Mouse (Mus musculus) adrenal gland, adult 2 months (tissue): ENCODE data around the gene Olfr1381. TPM values are rescaled to one million over a fixed set of nuclear protein-coding genes. Genes with fewer than 3 reads are reported as not detected.
"Not testable (repeated sequence)": the region's sequence is repeated elsewhere in the genome, so short reads cannot be mapped to it uniquely, and the experiment has no call there.

Source experiments
- DNase-seq: peaks from one replicate; pipeline ENCODE4 v3.0.0; 2021
- long read RNA-seq: library from polyadenylated mRNA; stranded (forward); transcript quantifications from one replicate; pipeline ENCODE4 v2.0.0, GENCODE M21; 2021
- polyA plus RNA-seq: library from polyadenylated mRNA; depleted of rRNA; stranded (reverse); fragments of >200 nt; gene quantifications from 2 replicates; pipeline ENCODE4 v1.2.3, GENCODE M21; 2012; rRNA removed
- total RNA-seq, 2 experiments: library from RNA; stranded (reverse); gene quantifications; 2 replicates each; pipeline ENCODE4 v1.2.3; 2021

The Olfr1381 gene
- total RNA-seq (not detected), polyA plus RNA-seq (not detected in 2 replicates)
- long read RNA-seq: 0 reads

DNA sequence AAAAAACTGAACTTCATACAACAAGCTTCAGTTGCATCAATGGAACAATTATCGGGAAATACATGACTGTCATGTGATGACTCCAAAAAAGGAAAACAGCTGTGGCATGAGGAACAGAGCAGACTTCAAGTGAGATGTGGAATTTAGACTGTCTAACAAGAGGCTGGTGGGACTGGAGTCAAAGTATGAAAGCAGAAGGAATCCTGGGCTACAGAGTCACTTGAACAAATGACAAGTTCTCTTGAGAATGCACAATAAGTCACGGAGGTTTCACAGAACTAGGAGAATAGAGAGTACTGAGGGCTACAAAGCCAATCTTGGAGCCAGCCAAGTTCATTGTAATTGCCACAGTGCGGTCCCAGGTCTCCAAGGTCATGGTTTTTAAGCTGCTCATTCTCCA is at the start of gene Olfr1381:
TSS of gene Olfr1381 (plus strand) at position 301 of the 400 bp plus-strand sequence.
- not testable (repeated sequence) for DNase-seq

DNA sequence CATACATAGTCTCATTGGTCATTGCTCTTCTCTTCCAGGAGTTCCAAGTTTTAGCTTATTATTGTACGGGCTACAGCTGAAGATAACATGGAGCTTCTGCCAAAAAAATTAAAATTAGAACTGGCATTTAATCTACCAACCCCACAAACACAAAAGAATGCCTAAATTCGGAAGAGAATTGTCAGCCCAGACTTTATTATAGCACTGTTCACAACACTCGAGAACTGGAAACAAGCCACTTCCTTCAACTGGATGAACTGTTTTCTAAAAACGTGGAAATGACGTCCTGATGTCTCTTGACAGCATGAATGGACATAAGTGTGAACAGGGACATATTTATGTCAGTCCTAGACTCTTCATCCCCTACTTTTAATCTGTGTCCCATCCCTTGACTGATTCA is 25.2 kb upstream of the Olfr1381 start:
- DNase-seq: no peak

DNA sequence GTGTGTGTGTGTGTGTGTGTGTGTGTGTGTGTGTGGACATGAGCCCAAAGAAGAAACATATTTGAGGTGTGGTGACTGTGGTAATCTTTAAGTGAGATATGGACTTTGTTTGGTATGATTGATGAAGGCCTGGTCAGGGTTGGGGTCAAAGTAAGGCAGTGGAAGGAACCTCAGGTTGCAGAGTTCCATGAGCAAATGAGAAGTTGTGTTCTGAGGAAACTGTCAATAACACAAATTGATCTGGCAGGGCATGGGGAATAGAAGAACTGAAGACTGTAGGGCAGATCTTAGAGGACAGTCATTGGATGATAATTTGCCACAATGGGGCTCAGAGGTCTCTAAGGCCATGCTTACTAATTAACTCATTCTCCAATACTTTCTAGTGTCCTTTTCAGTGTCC is 23.9 kb upstream of the Olfr1381 start, which contains the start of gene Olfr1383:
TSS of gene Olfr1383 (plus strand) at position 301 of the 400 bp plus-strand sequence.
- no peak for DNase-seq

DNA sequence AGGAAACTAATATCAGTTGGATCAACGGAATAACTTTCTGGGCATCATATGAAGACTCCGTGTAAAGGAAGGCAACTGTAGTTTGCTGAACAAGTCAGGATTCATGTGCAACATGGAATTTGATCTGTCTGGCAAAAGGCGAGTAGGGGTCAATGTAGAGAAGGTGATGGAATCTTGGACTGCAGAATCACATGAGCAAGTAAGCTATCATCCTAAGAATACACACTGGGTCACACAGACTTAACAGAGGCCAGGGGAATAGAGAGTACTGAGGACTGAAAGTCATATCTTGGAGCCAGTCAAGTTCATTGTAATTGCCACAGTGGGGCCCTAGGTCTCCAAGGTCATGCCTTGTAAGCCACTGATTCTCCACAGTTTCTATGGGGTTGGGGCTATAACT is 15.3 kb upstream of the Olfr1381 start, which contains the start of gene Olfr1382:
TSS of gene Olfr1382 (plus strand) at position 301 of the 400 bp plus-strand sequence.
- no peak for DNase-seq

DNA sequence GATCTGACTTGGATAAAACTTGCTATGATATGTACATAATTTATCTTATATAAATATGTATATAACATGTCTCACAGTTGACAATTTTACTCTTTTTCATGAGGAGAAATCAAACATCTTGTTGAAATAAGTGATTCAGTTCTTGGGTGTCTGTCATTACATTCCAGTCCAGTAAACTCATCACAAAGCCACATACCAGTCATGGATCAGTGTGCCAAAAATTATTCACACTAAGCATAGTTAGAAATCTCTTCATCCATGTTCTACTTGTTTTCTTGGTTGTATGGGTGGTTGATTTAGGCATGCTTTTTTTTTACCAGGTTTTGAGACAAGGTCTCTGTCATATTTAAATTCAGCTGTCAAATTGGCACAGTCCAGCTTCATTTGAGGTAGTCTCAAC is 10.5 kb upstream of the Olfr1381 start:
- DNase-seq: no peak

DNA sequence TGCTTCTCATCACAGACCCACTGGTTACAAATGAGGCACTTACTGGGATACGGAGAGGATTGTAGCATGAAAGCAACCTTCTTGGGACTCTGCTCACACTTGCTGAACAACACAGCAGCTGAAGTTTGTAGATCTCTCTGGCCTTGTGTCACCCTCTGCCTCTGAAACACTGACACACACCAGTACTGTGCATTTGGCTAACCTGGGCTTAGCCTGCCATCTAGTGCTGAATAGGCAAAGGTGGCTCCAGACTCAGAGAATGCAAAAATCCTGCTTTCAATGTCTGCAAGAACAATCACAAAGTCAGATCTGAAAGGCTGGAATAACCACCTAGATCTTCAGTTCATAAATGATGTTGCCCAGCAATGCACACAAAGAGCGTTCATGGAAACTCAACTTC is 6.6 kb upstream of the Olfr1381 start:
- DNase-seq: not testable (repeated sequence)

DNA sequence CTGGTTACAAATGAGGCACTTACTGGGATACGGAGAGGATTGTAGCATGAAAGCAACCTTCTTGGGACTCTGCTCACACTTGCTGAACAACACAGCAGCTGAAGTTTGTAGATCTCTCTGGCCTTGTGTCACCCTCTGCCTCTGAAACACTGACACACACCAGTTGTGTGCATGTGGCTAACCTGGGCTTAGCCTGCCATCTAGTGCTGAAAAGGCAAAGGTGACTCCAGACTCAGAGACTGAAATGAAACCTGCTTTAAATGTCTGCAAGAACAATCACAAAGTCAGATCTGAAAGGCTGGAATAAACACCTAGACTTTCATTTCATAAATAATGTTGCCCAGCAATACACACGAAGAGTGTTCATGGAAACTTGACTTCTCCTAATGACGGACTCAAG is 10.8 kb downstream of the Olfr1381 start:
- not testable (repeated sequence) for DNase-seq

DNA sequence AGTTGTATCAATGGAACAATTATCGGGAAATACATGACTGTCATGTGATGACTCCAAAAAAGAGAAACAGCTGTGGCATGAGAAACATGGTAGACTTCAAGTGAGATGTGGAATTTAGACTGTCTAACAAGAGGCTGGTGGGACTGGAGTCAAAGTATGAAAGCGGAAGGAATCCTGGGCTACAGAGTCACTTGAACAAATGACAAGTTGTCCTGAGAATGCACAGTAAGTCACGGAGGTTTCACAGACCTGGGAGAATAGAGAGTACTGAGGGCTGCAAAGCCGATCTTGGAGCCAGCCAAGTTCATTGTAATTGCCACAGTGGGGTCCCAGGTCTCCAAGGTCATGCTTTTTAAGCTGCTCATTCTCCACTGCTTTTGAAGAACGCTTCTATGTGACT is 13.3 kb downstream of the Olfr1381 start, which contains the start of gene Olfr1380:
TSS of gene Olfr1380 (plus strand) at position 301 of the 400 bp plus-strand sequence.
- not testable (repeated sequence) for DNase-seq

DNA sequence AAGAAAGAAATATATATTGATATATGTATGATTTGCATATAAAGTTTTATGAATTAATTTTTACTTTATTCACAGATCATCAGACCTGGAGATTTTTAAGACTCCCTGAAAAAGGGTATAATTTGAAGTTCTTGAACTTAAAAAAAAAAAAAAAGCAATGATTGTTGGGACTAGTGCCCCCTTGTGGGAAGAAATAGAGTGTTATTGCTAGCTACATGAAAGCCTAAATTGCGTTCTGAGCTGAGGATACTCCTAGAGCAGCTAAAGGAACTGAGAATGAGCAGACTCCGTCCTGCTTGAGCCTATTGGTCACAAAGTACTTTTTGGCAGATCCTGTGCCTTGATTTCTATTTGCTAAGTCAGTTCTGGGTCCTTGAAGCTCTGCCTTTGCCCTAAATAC is 31.8 kb downstream of the Olfr1381 start:
- not testable (repeated sequence) for DNase-seq

DNA sequence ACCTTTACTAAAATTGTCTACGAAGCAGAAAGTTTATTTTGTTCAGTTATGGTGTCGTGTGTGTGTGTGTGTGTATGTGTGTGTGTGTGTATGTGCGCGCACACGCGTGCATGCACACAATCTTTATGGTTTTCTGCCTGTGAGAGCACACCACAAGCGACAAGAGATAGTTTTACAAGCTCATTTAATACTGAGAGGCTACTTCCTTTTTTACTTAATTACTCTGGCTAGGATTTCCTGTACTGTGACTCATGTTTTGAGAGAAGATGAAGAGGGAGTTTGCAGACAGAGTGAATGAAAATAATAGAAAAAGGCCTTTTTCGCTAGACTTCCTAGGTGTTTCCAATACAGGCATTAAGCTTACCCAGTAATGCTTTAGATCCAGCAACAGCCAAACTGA is 37.2 kb downstream of the Olfr1381 start:
- DNase-seq: not testable (repeated sequence)

DNA sequence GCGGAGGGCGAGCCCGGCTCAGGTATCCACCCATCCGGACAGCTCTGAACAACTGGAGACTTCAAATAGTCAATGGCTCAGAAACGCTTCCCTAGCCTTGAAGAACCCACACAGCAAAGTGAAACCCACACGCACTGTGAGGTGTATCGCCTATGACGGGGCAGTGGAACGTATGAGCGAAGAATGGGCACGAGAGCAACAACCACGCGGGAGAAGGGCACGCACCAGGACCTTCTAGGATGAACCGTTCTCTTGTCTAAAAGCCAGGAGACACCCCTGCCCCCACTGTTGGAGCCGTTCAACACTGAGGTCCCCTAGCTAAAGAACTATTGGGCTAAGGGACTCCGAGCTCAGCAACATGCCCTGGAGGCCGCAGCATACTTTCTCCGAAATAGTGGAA is 47.0 kb downstream of the Olfr1381 start:
- DNase-seq: no peak

DNA sequence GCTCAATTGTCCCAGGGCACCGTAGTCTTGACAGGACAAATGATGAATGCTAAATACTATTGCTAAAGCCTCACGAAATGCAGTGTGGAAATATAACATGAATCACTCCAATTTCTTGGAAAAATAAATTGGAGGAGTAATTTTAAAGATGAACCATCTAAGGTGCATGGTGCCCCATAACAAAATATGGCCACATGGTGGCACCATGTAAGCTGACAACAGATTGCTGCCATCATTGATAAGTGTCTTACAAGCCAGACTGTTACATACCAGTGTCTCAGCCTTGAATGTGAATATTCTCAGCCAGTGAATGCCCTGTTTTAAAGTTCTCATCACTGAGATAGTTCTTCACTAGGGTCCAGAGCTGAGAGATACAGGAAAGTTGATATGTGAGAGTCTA is 53.9 kb downstream of the Olfr1381 start:
- DNase-seq: not testable (repeated sequence)

Other genes starting within 250 kb of the Olfr1381 start
- not detected for gene Olfr10, start 238.7 kb upstream of the Olfr1381 start, total RNA-seq
- gene Olfr10, start 238.7 kb upstream of the Olfr1381 start, polyA plus RNA-seq: not detected in 2 replicates
- not detected for gene Olfr1391, start 220.7 kb upstream of the Olfr1381 start, total RNA-seq
- not detected in 2 replicates for gene Olfr1391, start 220.7 kb upstream of the Olfr1381 start, polyA plus RNA-seq
- gene Olfr1390, start 208.3 kb upstream of the Olfr1381 start, total RNA-seq: not detected
- gene Olfr1390, start 208.3 kb upstream of the Olfr1381 start, polyA plus RNA-seq: not detected in 2 replicates
- gene Olfr1389, start 120.4 kb upstream of the Olfr1381 start, total RNA-seq: not detected
- not detected in 2 replicates for gene Olfr1389, start 120.4 kb upstream of the Olfr1381 start, polyA plus RNA-seq
- under 1 TPM in 1 of 2 experiments, not detected in 1; 0.12 TPM for gene Olfr1388, start 106.8 kb upstream of the Olfr1381 start, total RNA-seq
- gene Olfr1388, start 106.8 kb upstream of the Olfr1381 start, polyA plus RNA-seq: not detected in 2 replicates
- not detected for gene Olfr1387, start 88.1 kb upstream of the Olfr1381 start, total RNA-seq
- gene Olfr1387, start 88.1 kb upstream of the Olfr1381 start, polyA plus RNA-seq: not detected in 2 replicates
- gene Olfr1386, start 78.4 kb upstream of the Olfr1381 start, total RNA-seq: not detected
- not detected in 2 replicates for gene Olfr1386, start 78.4 kb upstream of the Olfr1381 start, polyA plus RNA-seq
- not detected for gene Olfr1385, start 54.4 kb upstream of the Olfr1381 start, total RNA-seq
- not detected in 2 replicates for gene Olfr1385, start 54.4 kb upstream of the Olfr1381 start, polyA plus RNA-seq
- gene Olfr1384, start 36.7 kb upstream of the Olfr1381 start, total RNA-seq: under 1 TPM in 1 of 2 experiments, not detected in 1; 0.37 TPM
- not detected in 2 replicates for gene Olfr1384, start 36.7 kb upstream of the Olfr1381 start, polyA plus RNA-seq
- gene Olfr1383, start 23.8 kb upstream of the Olfr1381 start, total RNA-seq: not detected
- gene Olfr1383, start 23.8 kb upstream of the Olfr1381 start, polyA plus RNA-seq: not detected in 2 replicates
- gene Olfr1382, start 15.2 kb upstream of the Olfr1381 start, total RNA-seq: not detected
- gene Olfr1382, start 15.2 kb upstream of the Olfr1381 start, polyA plus RNA-seq: not detected in 2 replicates
- gene Olfr1380, start 13.4 kb downstream of the Olfr1381 start, total RNA-seq: not detected
- gene Olfr1380, start 13.4 kb downstream of the Olfr1381 start, polyA plus RNA-seq: not detected in 2 replicates
- gene Flt4, start 65.8 kb downstream of the Olfr1381 start, total RNA-seq: 10 to 100 TPM; 12.5 to 20.9 TPM
- 16.5 and 17.5 TPM in 2 replicates for gene Flt4, start 65.8 kb downstream of the Olfr1381 start, polyA plus RNA-seq
- gene Scgb3a1, start 120.2 kb downstream of the Olfr1381 start, total RNA-seq: not detected
- gene Scgb3a1, start 120.2 kb downstream of the Olfr1381 start, polyA plus RNA-seq: 0.58 TPM in 1 of 2 replicates, not detected in the other
- gene Cnot6, start 169.3 kb downstream of the Olfr1381 start, total RNA-seq: 10 to 100 TPM; 36.6 to 38.2 TPM
- 2.5 and 2.6 TPM in 2 replicates for gene Cnot6, start 169.3 kb downstream of the Olfr1381 start, polyA plus RNA-seq